ENCODE assay signal across 8 mouse cellular contexts in the genomic region with DNA sequence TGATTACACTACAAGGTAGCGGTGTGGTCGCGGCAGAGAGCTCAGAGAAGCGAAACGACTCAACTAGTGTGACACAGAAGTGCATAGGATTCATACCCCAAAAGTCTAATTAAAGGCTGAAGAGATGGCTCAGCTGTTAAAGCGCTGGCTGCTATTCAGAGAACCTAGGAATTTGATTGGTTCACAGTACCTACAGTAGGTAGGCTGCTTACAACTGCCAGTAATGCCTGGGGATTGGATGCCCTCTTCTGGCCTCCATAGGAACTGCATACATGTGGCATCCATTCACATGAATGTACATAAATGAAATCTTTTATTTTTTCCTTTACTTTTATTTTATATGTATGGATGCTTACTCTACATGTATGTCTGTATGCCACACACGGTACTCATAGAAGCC. TPM values are rescaled to one million over a fixed set of nuclear protein-coding genes. Genes with fewer than 3 reads are reported as not detected.
A peak's percentile ranks its signal among the peaks of the same experiment; 100 is the strongest.
DNase-seq lines count a peak whose midpoint lies in the region; ATAC-seq and TF ChIP-seq lines count a peak whose summit lies in the region.

No protein-coding gene starts in this region.

- 27% methylated on average over 7 of the region's 7 CpGs for WGBS in forebrain, postnatal 0 days

- TF ChIP-seq CTCF in MEL (IDR thresholded peaks at IDR 0.05 in 2 of 3, conservative IDR thresholded peaks at IDR 0.05 in 1 of 3; ENCODE audit: control insufficient read depth in 1 of 3, insufficient read depth in 1 of 3, low read depth in 2 of 3, low read length in 3 of 3, poor library complexity in 1 of 3, severe bottlenecking in 1 of 3): peak; percentile 77 to 97 (median 97)
- TF ChIP-seq CTCF in bone marrow macrophage, adult 2 months (IDR thresholded peaks at IDR 0.05; ENCODE audit: low read depth, low read length): 0 out of 2 replicates have a peak, but pooled peaks have one; percentile 4
- TF ChIP-seq CTCF in forebrain, postnatal 0 days (IDR thresholded peaks at IDR 0.05; ENCODE audit: low read depth): peak; percentile 79

- ATAC-seq in forebrain, postnatal 0 days: peak; percentile 47
- no peak for ATAC-seq in inflammation-experienced regulatory T-cells, adult 6 months

- no peak overlapping the region for H3K9ac ChIP-seq in MEL (ENCODE audit: control insufficient read depth, low read depth, low read length, poor library complexity, severe bottlenecking)
- no peak overlapping the region for H3K9ac ChIP-seq in forebrain, postnatal 0 days

- H3K36me3 ChIP-seq in MEL (ENCODE audit: control insufficient read depth in 1 of 2, insufficient read depth in 2 of 2, low read length in 2 of 2): peaks cover 0 to 2% of the 10 kb centered on the region in 2 experiments; a peak in 1 of 4 replicates
- no peaks in the 10 kb centered on the region for H3K36me3 ChIP-seq in forebrain, postnatal 0 days (ENCODE audit: insufficient read depth)

- peaks cover 5% of the 10 kb centered on the region for H3K79me2 ChIP-seq in MEL (ENCODE audit: control insufficient read depth, insufficient read depth, low read length, poor library complexity)

- no peaks in the 10 kb centered on the region for H3K27me3 ChIP-seq in MEL (ENCODE audit: control insufficient read depth in 1 of 2, insufficient read depth in 2 of 2, low read length in 2 of 2)
- peaks cover 21% of the 10 kb centered on the region for H3K27me3 ChIP-seq in forebrain, postnatal 0 days (ENCODE audit: insufficient read depth, low read length)

- peaks cover 0 to 9% of the 10 kb centered on the region in 2 experiments; a peak in 2 of 4 replicates for H3K4me1 ChIP-seq in MEL (ENCODE audit: control insufficient read depth in 1 of 2, insufficient read depth in 2 of 2, low read length in 2 of 2)
- no peaks in the 10 kb centered on the region for H3K4me1 ChIP-seq in bone marrow macrophage, adult 2 months (ENCODE audit: control insufficient read depth, insufficient read depth, low read length)
- H3K4me1 ChIP-seq in forebrain, postnatal 0 days (ENCODE audit: insufficient read depth): no peaks in the 10 kb centered on the region

- intact Hi-C loops in left cerebral cortex, postnatal 4 days (cut with DNase I): no loop called here

- H3K9me3 ChIP-seq in MEL (replicated peaks; ENCODE audit: insufficient read depth, low read length): no peaks in the 10 kb centered on the region
- H3K9me3 ChIP-seq in forebrain, postnatal 0 days (ENCODE audit: low read length): no peaks in the 10 kb centered on the region

- H3K4me2 ChIP-seq in forebrain, postnatal 0 days (ENCODE audit: low read depth): no peak overlapping the region

- TF ChIP-seq POLR2A in MEL (IDR thresholded peaks at IDR 0.05; ENCODE audit: control insufficient read depth in 1 of 2, insufficient read depth in 1 of 2, low read depth in 1 of 2, low read length in 2 of 2, poor library complexity in 1 of 2): no peak
- no peak for TF ChIP-seq POLR2A in bone marrow macrophage, adult 2 months (IDR thresholded peaks at IDR 0.05; ENCODE audit: borderline replicate concordance, low read depth, low read length)

- TF ChIP-seq RAD21 in MEL (IDR thresholded peaks at IDR 0.05; ENCODE audit: low read depth, low read length): peak; percentile 98

- H3K4me3 ChIP-seq in MEL (ENCODE audit: control insufficient read depth in 1 of 2, insufficient read depth in 1 of 2, low read depth in 2 of 2, low read length in 2 of 2): no peak overlapping the region
- no peak overlapping the region for H3K4me3 ChIP-seq in bone marrow macrophage, adult 2 months (ENCODE audit: insufficient read depth, low read length)
- no peak overlapping the region for H3K4me3 ChIP-seq in forebrain, postnatal 0 days (ENCODE audit: low read depth, low read length)

- TF ChIP-seq EP300 in MEL (IDR thresholded peaks at IDR 0.05; ENCODE audit: low read depth in 1 of 2, low read length in 2 of 2): no peak

- H3K27ac ChIP-seq in MEL (ENCODE audit: control insufficient read depth, low read depth, low read length): no peak overlapping the region
- no peak overlapping the region for H3K27ac ChIP-seq in bone marrow macrophage, adult 2 months (ENCODE audit: insufficient read depth, low read depth, low read length)
- H3K27ac ChIP-seq in forebrain, postnatal 0 days (ENCODE audit: low read depth, low read length): no peak overlapping the region

- DNase-seq in left cerebral cortex, adult 18-20 months (ENCODE audit: low spot score in 2 of 2): peak; percentile 42 to 52
- no peak for DNase-seq in left cerebral cortex, adult 8-10 months (ENCODE audit: low spot score in 2 of 2)
- peak; percentile 91 for DNase-seq in MEL (ENCODE audit: low read depth, low spot score)
- peak; percentile 58 for DNase-seq in forebrain, postnatal 0 days
- peak; percentile 55 for DNase-seq in left cerebral cortex, postnatal 4 days
- DNase-seq in retina, postnatal 7 days (ENCODE audit: low read depth, low spot score): peak; percentile 35

TF ChIP-seq in MEL, 35 proteins besides CTCF, POLR2A, EP300 and RAD21:
- TF ChIP-seq SIN3A (IDR thresholded peaks at IDR 0.05; ENCODE audit: low read length) (peak; percentile 82), SMC3 (IDR thresholded peaks at IDR 0.05; ENCODE audit: low read depth, low read length) (peak; percentile 88), JUND (IDR thresholded peaks at IDR 0.05; ENCODE audit: low read depth, low read length) (no peak), ZNF384 (IDR thresholded peaks at IDR 0.05; ENCODE audit: low read depth, low read length) (peak; percentile 65), ETS1 (IDR thresholded peaks at IDR 0.05; ENCODE audit: low read depth, low read length) (0 out of 2 replicates have a peak, but pooled peaks have one; percentile 7), TCF12 (IDR thresholded peaks at IDR 0.05; ENCODE audit: low read depth, low read length) (no peak), CHD1 (IDR thresholded peaks at IDR 0.05; ENCODE audit: low read depth, low read length) (no peak), ZC3H11A (IDR thresholded peaks at IDR 0.05; ENCODE audit: low read depth, low read length) (peak; percentile 89), MYC (IDR thresholded peaks at IDR 0.05; ENCODE audit: low read depth, low read length) (peak; percentile 83; the same call in 1 of the 2 replicates)

RNA-seq across cellular contexts. Expression of gene Phlda2, which starts 3.7 kb away (rescaled TPM):
- total RNA-seq in left cerebral cortex, adult 18-20 months (2021): not detected
- total RNA-seq in left cerebral cortex, adult 8-10 months (2022): not detected
- total RNA-seq in MEL (2012; rRNA removed): 152 and 160 TPM in 2 replicates
- polyA plus RNA-seq in MEL (2012; ENCODE audit: insufficient read depth in 1 of 2, insufficient read length in 2 of 2, low read depth in 1 of 2, low replicate concordance in 2 of 2, missing spikeins in 1 of 2): 100 to 1,000 TPM in 1 of 2 experiments, not detected in 1; 253 TPM
- polyA plus RNA-seq in bone marrow macrophage, adult 2 months (2012; ENCODE audit: insufficient read depth, insufficient read length, missing spikeins): not detected in 2 replicates
- total RNA-seq in forebrain, postnatal 0 days (2014; rRNA removed): 0.46 TPM in 1 of 2 replicates, not detected in the other
- polyA plus RNA-seq in forebrain, postnatal 0 days (2015; fragmentation: Nextera tagmentation; extraction: Ambion mirVana): 0.60 TPM in 1 of 2 replicates, not detected in the other
- total RNA-seq in left cerebral cortex, postnatal 4 days (2021): not detected
- polyA plus RNA-seq in inflammation-experienced regulatory T-cells, adult 6 months (2017; shearing (Covaris generic)): not detected

RNA-seq across cellular contexts. Expression of gene Slc22a18, which starts 33.1 kb away (rescaled TPM):
- under 1 TPM; 0.68 to 0.86 TPM for total RNA-seq in left cerebral cortex, adult 18-20 months (2021)
- total RNA-seq in left cerebral cortex, adult 8-10 months (2022): 1 to 10 TPM in 3 of 4 experiments, under 1 TPM in 1; 0.78 to 1.8 (median 1.2) TPM
- total RNA-seq in MEL (2012; rRNA removed): 5.2 and 5.8 TPM in 2 replicates
- polyA plus RNA-seq in MEL (2012; ENCODE audit: insufficient read depth in 1 of 2, insufficient read length in 2 of 2, low read depth in 1 of 2, low replicate concordance in 2 of 2, missing spikeins in 1 of 2): 10 to 100 TPM in 1 of 2 experiments, not detected in 1; 19.8 TPM
- 1.6 and 2.4 TPM in 2 replicates for polyA plus RNA-seq in bone marrow macrophage, adult 2 months (2012; ENCODE audit: insufficient read depth, insufficient read length, missing spikeins)
- total RNA-seq in forebrain, postnatal 0 days (2014; rRNA removed): 0.92 and 1.7 TPM in 2 replicates
- polyA plus RNA-seq in forebrain, postnatal 0 days (2015; fragmentation: Nextera tagmentation; extraction: Ambion mirVana): 0.71 and 1.0 TPM in 2 replicates
- total RNA-seq in left cerebral cortex, postnatal 4 days (2021): not detected
- under 1 TPM in 1 of 3 experiments, not detected in 2; 0.54 TPM for polyA plus RNA-seq in inflammation-experienced regulatory T-cells, adult 6 months (2017; shearing (Covaris generic))

RNA-seq across cellular contexts. Expression of gene Nap1l4, which starts 42.2 kb away (rescaled TPM):
- 100 to 1,000 TPM; 110 to 119 TPM for total RNA-seq in left cerebral cortex, adult 18-20 months (2021)
- 100 to 1,000 TPM; 106 to 123 (median 113) TPM for total RNA-seq in left cerebral cortex, adult 8-10 months (2022)
- 136 and 165 TPM in 2 replicates for total RNA-seq in MEL (2012; rRNA removed)
- polyA plus RNA-seq in MEL (2012; ENCODE audit: insufficient read depth in 1 of 2, insufficient read length in 2 of 2, low read depth in 1 of 2, low replicate concordance in 2 of 2, missing spikeins in 1 of 2): 100 to 1,000 TPM in 1 of 2 experiments, not detected in 1; 186 TPM
- polyA plus RNA-seq in bone marrow macrophage, adult 2 months (2012; ENCODE audit: insufficient read depth, insufficient read length, missing spikeins): 68.6 and 74.0 TPM in 2 replicates
- 202 and 216 TPM in 2 replicates for total RNA-seq in forebrain, postnatal 0 days (2014; rRNA removed)
- 236 and 258 TPM in 2 replicates for polyA plus RNA-seq in forebrain, postnatal 0 days (2015; fragmentation: Nextera tagmentation; extraction: Ambion mirVana)
- 100 to 1,000 TPM; 177 to 178 TPM for total RNA-seq in left cerebral cortex, postnatal 4 days (2021)
- polyA plus RNA-seq in inflammation-experienced regulatory T-cells, adult 6 months (2017; shearing (Covaris generic)): 100 to 1,000 TPM; 258 to 310 (median 262) TPM

RNA-seq across cellular contexts. Expression of gene Cdkn1c, which starts 45.8 kb away (rescaled TPM):
- total RNA-seq in left cerebral cortex, adult 18-20 months (2021): 10 to 100 TPM; 11.9 to 13.3 TPM
- 10 to 100 TPM; 16.4 to 17.3 (median 16.9) TPM for total RNA-seq in left cerebral cortex, adult 8-10 months (2022)
- 9.5 and 10.0 TPM in 2 replicates for total RNA-seq in MEL (2012; rRNA removed)
- 10 to 100 TPM in 1 of 2 experiments, not detected in 1; 11.9 TPM for polyA plus RNA-seq in MEL (2012; ENCODE audit: insufficient read depth in 1 of 2, insufficient read length in 2 of 2, low read depth in 1 of 2, low replicate concordance in 2 of 2, missing spikeins in 1 of 2)
- 8.5 and 11.8 TPM in 2 replicates for polyA plus RNA-seq in bone marrow macrophage, adult 2 months (2012; ENCODE audit: insufficient read depth, insufficient read length, missing spikeins)
- 99.0 and 123 TPM in 2 replicates for total RNA-seq in forebrain, postnatal 0 days (2014; rRNA removed)
- polyA plus RNA-seq in forebrain, postnatal 0 days (2015; fragmentation: Nextera tagmentation; extraction: Ambion mirVana): 119 and 124 TPM in 2 replicates
- total RNA-seq in left cerebral cortex, postnatal 4 days (2021): 10 to 100 TPM; 47.3 to 47.8 TPM
- polyA plus RNA-seq in inflammation-experienced regulatory T-cells, adult 6 months (2017; shearing (Covaris generic)): under 1 TPM in 2 of 3 experiments, not detected in 1; 0.25 to 0.64 TPM

Comparison
In these comparisons a context has a peak if more than half of its experiments do, and no peak if none do; other contexts are left out.
1. DNase-seq: peak in left cerebral cortex, adult 18-20 months (2 of 2), MEL (single experiment), forebrain, postnatal 0 days (single experiment), left cerebral cortex, postnatal 4 days (single experiment) and retina, postnatal 7 days (single experiment); none in left cerebral cortex, adult 8-10 months (0 of 2).
2. CTCF ChIP-seq: peak in every context shown above with its lines; median percentile 97 in MEL; 79 in forebrain, postnatal 0 days; 4 in bone marrow macrophage, adult 2 months.
3. RNA of gene Phlda2, which starts 3.7 kb away (total RNA-seq): 152 to 160 TPM in MEL; not detected in left cerebral cortex, adult 18-20 months, not detected in left cerebral cortex, adult 8-10 months, 0.46 TPM in forebrain, postnatal 0 days and not detected in left cerebral cortex, postnatal 4 days; every median in the first group is over 100 times any median in the second.